Mouse (Mus musculus): ENCODE data around the gene Gatad2a.

DNA sequence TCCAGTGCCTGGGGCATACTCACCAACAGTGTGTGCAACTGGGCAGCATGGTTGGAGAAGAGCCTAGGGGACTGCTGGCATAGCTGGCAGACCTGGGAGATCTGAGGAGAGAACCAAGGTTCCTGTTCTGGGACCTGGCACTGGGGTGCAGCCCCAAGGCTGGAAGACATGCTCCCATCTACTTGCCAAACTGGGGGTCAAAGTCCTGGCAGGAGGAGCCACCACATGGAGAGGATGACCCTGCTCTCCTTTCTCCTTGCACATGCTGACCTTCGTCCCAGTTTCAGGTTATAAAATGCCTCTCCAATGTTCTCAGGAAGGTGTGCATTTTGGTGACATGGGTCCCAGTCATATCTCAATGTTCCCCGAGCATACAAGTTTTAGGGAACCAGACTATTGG, 30.0 kb upstream of the Gatad2a start:
- no peak for TF ChIP-seq CTCF (IDR thresholded peaks at IDR 0.05; ENCODE audit: control insufficient read depth, insufficient read depth, low read length)
- TF ChIP-seq POLR2A (IDR thresholded peaks at IDR 0.05; ENCODE audit: borderline replicate concordance, control insufficient read depth, low read depth, low read length): no peak
